Mouse (Mus musculus) MEL (cell line): Measurements from ENCODE around the gene Agpat4.

Source experiments
- CHD2 ChIP-seq: IDR thresholded peaks from 2 replicates; pipeline ENCODE4 v1.6.1; 2011; ENCODE audit warnings: low read length, improper control_type of control experiment
- CTCF ChIP-seq, 3 experiments: IDR thresholded peaks in 2 of 3; conservative IDR thresholded peaks in 1 of 3; 2 replicates each; pipeline ENCODE4 v1.5.1; 2011 to 2012; ENCODE audit warnings: low read length in 3 of 3, low read depth in 2 of 3, mild to moderate bottlenecking in 2 of 3, improper control_type of control experiment in 1 of 3, inconsistent platforms in 1 of 3, mixed read lengths in 1 of 3, moderate library complexity in 1 of 3; ENCODE audit not compliant: control insufficient read depth in 1 of 3, insufficient read depth in 1 of 3, poor library complexity in 1 of 3, severe bottlenecking in 1 of 3
- EP300 ChIP-seq, 2 experiments: IDR thresholded peaks; 2 replicates each; pipeline ENCODE4 v1.6.1; 2011; ENCODE audit warnings: improper control_type of control experiment in 2 of 2, low read length in 2 of 2, low read depth in 1 of 2, mild to moderate bottlenecking in 1 of 2
- POLR2A ChIP-seq, 2 experiments: IDR thresholded peaks; 2 replicates each; pipeline ENCODE4 v1.6.1; 2011 to 2012; ENCODE audit warnings: low read length in 2 of 2, mild to moderate bottlenecking in 2 of 2, control low read depth in 1 of 2, improper control_type of control experiment in 1 of 2, low read depth in 1 of 2, moderate library complexity in 1 of 2; ENCODE audit not compliant: control insufficient read depth in 1 of 2, insufficient read depth in 1 of 2, poor library complexity in 1 of 2
- RAD21 ChIP-seq: IDR thresholded peaks from 2 replicates; pipeline ENCODE4 v1.6.1; 2011; ENCODE audit warnings: mild to moderate bottlenecking, low read depth, low read length, improper control_type of control experiment
- RCOR1 ChIP-seq: IDR thresholded peaks from 2 replicates; pipeline ENCODE4 v1.6.1; 2012; ENCODE audit warnings: low read depth, mild to moderate bottlenecking, inconsistent platforms, low read length, improper control_type of control experiment
- TBP ChIP-seq: IDR thresholded peaks from 2 replicates; pipeline ENCODE4 v1.8.0; 2011; ENCODE audit warnings: low read depth, low read length, improper control_type of control experiment
- USF2 ChIP-seq, 2 experiments: IDR thresholded peaks; 2 replicates each; pipeline ENCODE4 v1.6.1; 2011 to 2012; ENCODE audit warnings: improper control_type of control experiment in 2 of 2, low read length in 2 of 2, borderline replicate concordance in 1 of 2, inconsistent platforms in 1 of 2, low read depth in 1 of 2, mild to moderate bottlenecking in 1 of 2; ENCODE audit not compliant: insufficient read depth in 1 of 2

- TF ChIP-seq TBP (no peak), POLR2A (IDR thresholded peaks at IDR 0.05; ENCODE audit: control insufficient read depth in 1 of 2, insufficient read depth in 1 of 2, low read depth in 1 of 2, low read length in 2 of 2, poor library complexity in 1 of 2) (no peak), RCOR1 (peak; percentile 46; the same call in 1 of the 2 replicates), CTCF (IDR thresholded peaks at IDR 0.05 in 2 of 3, conservative IDR thresholded peaks at IDR 0.05 in 1 of 3; ENCODE audit: control insufficient read depth in 1 of 3, insufficient read depth in 1 of 3, low read depth in 2 of 3, low read length in 3 of 3, poor library complexity in 1 of 3, severe bottlenecking in 1 of 3) (no peak), USF2 (IDR thresholded peaks at IDR 0.05; ENCODE audit: borderline replicate concordance in 1 of 2, insufficient read depth in 1 of 2, low read depth in 1 of 2, low read length in 2 of 2) (no peak), EP300 (IDR thresholded peaks at IDR 0.05; ENCODE audit: low read depth in 1 of 2, low read length in 2 of 2) (peak; percentile 80 to 85), CHD2 (no peak), RAD21 (no peak)
Observed at GRCm38 (mm10) chr17:12185855-12186254, 67.4 kb downstream of the Agpat4 start.
